Mouse (Mus musculus) neural tube, embryonic 10.5 days (tissue): ENCODE results near the gene Pomt2.

Experiments
- DNase-seq: peaks from one replicate; pipeline ENCODE4 v3.0.0-alpha.2; 2017; ENCODE audit warnings: low spot score; ENCODE audit errors: extremely low spot score

Pomt2 gene

GRCm38 (mm10) chr12:87130224-87130623, 17.5 kb downstream of the Pomt2 start:
- DNase-seq, result no peak

GRCm38 (mm10) chr12:87127256-87127655, 20.5 kb downstream of the Pomt2 start:
- no peak for DNase-seq

GRCm38 (mm10) chr12:87121918-87122589, 25.7 kb downstream of the Pomt2 start:
- DNase-seq, result no peak

DNA sequence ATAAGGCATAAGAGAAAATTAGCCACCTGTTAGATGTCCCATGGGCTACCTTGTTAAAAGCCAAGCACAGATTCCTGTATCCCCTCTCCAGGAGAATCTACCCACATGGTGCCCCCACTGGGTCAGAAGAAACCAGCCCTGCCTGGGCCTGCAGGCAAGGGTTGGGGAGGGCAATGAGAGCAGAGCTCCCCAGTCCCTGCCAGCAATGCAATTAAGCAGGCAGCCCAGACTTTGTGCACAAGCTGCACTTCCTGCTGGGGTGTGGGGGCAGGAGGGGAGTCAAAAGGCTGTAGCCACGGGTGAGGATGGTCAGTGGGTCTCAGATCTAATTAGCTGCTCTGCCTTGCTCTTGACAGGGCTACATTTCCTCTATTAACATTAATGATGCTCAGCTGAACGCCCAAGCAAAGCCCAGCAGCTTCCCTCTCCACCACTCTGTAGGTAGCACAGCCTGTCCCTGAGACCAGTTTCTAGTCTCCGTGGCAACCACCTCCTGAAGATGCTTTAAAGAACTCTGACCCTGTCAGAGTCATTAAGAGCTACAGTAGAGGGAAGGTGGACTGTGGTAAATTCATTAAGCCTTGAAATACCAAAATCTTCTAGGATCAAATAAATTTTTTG, 40.3 kb downstream of the Pomt2 start:
- no peak for DNase-seq

DNA sequence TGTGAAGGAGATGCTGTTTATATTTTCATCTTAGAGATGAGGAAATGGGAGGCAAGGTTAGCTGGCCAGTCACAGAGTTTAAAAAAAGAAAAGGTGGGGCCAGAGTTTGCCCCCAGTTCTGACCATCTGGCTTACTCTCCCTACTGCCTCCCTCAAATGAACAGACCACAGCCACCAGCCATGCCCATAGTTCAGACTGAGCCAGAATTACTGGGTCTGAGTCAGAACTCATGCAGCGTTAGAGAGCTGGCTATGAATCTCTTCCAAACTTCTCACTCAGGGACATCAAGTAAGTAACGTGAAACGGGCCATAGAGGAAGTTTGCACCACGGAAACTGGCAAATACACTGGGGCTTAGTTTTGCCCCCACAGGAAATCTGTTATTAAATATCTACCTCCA, 43.0 kb downstream of the Pomt2 start:
- DNase-seq, result no peak

DNA sequence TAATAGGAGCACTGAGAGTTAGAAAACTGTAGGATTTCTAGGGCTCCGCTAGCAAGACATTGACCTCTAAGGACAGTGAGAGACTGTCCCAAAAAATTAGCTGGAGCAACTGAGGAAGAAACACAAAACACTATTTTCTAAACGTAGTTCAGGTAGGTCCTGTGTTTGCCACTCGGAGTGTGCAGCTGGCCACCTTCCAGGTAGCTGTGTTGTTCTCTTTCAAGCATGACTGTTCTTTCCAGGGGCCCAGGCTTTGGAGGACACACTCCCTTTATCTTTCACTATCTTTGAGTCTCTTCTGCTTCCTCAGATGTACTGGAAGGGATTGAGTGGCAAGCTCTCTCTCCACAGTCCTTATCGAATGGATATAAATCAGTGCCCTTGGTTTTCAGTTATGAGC, 44.3 kb downstream of the Pomt2 start:
- DNase-seq, result no peak

DNA sequence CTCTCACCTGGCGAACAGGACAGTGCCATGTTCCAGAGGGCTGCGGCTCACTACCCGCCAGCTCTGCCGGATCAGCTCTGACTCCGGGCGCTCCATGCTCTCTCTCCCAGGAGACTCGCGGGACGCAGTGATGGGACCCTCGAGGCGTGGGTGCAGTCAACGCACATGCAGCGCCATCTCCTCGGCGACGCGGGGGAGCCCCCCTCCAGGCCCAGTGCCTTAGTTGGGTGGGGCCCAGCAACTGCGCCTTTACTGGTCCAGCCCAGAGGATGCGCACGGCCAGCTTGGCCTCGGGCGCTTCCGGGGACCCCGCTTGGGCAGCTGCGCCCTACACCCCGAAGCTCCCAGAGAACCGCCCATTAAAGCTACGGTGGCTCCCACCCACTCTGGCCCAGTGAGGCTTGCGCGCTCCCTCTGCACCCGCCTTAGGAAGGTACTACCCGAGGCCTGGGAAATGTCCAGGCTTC, 45.6 kb downstream of the Pomt2 start, which contains the start of gene Ngb:
Ngb (minus strand) TSS at position 375 of the 467 bp plus-strand sequence.
- DNase-seq, result peak; percentile 30

DNA sequence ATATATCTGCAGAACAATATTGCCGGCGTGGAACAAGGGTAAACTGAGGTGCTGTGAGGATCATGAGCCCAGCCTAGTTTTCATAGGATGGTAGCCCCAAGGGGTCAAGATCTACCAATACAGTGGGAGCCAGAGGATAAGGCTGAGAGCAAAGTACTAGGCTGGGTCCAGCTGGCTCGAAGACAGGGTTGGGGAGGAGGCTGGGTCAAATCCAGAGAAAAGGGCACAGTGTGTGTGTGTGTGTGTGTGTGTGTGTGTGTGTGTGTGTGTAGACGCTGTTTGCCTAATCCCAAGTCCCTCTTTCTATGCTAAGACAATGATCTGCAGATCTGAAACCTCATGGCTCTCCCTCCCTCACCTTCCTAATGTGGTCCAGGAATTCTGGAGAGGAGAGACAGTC, 47.4 kb downstream of the Pomt2 start:
- no peak for DNase-seq

DNA sequence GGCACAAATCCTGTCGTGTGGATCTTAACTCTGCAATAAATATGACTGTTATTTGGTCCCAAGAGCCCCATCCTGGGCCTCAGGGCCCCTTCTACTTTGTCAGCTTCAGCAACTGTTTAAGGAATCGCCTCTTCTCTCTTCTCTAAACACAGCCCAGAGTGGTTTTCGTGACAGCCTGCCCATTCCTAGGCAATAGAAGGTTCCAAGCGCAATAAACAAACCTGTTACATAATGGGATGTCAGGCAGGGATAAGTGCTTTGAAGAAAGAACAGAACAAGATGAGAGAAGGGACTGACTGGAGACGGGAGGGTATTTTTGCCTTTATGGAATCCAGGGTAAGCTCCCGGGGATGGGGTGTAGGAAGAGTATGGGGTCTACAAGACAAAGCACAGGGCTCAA, 54.1 kb downstream of the Pomt2 start:
- DNase-seq, result no peak

- DNase-seq, result no peak
Measured at GRCm38 (mm10) chr12:87093249-87093648, 54.5 kb downstream of the Pomt2 start.

DNA sequence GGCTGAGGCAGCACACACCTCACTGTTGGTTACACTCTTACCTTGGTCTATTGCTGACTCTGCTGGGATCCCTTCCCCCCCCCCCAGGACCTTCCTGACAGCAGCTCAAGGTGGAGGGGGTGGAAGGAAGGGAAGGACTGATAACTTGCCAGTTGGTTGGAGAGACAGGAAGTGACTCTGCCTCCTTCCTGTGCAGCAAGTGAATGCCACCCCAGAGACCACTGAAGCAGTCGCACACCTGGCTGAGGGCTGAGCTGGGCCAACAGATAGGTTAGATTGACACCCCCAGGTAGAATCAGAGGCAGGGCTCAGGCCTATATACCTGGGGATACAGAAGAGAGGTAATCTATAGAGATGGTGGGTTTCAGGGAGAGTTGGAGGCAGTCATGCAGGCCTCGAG, 55.9 kb downstream of the Pomt2 start:
- DNase-seq, result no peak

- DNase-seq, result no peak
Measured at GRCm38 (mm10) chr12:87089701-87090100, 58.1 kb downstream of the Pomt2 start.

GRCm38 (mm10) chr12:87089255-87089654, 58.5 kb downstream of the Pomt2 start:
- DNase-seq, result no peak

- no peak for DNase-seq
Measured at GRCm38 (mm10) chr12:87088331-87088730, 59.4 kb downstream of the Pomt2 start.

GRCm38 (mm10) chr12:87087236-87087635, 60.5 kb downstream of the Pomt2 start:
- DNase-seq, result no peak

DNA sequence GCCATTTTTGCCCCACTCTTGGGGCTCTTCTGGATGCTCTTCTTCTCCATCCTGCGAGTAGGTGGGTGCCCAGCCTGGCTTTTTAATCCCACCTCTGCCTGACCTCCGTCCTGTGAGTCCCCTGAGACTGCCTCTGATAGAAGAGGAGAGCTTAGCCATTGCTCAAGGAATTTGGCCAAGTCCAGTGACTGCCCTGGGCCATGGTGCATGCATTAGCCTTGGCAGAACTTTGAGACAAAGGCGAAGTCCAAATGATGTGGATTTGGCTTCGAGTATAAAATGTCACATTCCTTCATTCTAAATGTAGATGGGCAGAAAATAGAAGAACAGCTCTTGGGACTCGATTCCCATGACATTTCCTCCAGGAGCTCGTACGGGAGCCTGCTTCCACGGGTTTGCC, 65.0 kb downstream of the Pomt2 start:
- DNase-seq, result no peak

- DNase-seq, result no peak
Measured at GRCm38 (mm10) chr12:87076610-87077009, 71.2 kb downstream of the Pomt2 start.

DNA sequence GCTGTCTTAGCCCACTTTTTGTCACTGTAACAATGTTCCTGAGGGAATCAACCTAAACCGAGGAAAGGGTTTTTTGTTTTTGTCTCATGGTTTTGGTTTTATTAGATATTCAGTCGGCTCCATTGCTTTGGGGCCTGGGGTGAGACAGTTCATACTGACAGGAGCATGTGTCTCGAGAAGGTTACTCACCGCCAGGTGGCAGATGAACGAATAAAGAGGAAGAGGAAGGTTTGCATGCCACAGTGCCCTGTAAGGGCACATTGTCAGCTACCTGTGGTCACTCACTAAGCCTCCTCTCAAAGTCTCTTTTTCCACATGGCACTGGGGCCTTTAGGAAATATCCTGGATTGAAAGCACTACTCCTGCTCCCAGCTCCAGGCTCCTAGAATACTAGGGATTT, 77.2 kb downstream of the Pomt2 start:
- DNase-seq, result no peak

- DNase-seq, result no peak
Measured at GRCm38 (mm10) chr12:87066429-87066828, 81.3 kb downstream of the Pomt2 start.

- DNase-seq, result no peak
Measured at GRCm38 (mm10) chr12:87065446-87065845, 82.3 kb downstream of the Pomt2 start.

DNA sequence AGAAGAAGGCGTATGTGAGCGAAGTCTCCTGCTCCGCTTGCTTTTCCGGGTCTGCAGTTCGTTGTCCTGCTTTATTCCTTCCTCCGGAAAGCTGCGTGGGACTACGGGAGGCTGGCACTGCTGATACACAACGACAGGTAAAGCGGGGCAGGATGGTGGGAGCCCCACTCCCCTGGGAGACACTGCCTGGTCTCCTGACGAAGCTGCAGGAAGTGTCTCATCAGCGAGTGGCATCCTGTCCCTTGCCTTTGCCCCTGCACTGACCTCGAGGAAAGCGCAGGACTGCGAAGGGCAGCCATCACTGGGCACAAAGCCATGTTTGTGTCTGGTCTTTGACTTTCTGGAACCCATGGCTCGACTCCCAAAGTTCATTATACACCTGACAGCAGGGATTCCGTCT, 90.7 kb downstream of the Pomt2 start:
- no peak for DNase-seq
